Mouse (Mus musculus): ENCODE data around the gene Hinfp. TPM values are rescaled to one million over a fixed set of nuclear protein-coding genes. Genes with fewer than 3 reads are reported as not detected.

The Hinfp gene
- 10 to 100 TPM; 26.0 to 36.9 TPM for total RNA-seq (2021)
- long read RNA-seq, experiment 1, full-length matches to known transcripts: 2 of 15 reads
- long read RNA-seq, experiment 1, partial matches to known transcripts: 0 of 15 reads
- long read RNA-seq, experiment 1, other reads (novel, unspliced or antisense): 13 of 15 reads
- long read RNA-seq, experiment 2, full-length matches to known transcripts: 4 of 23 reads
- long read RNA-seq, experiment 2, partial matches to known transcripts: 4 of 23 reads
- long read RNA-seq, experiment 2, other reads (novel, unspliced or antisense): 15 of 23 reads

DNA sequence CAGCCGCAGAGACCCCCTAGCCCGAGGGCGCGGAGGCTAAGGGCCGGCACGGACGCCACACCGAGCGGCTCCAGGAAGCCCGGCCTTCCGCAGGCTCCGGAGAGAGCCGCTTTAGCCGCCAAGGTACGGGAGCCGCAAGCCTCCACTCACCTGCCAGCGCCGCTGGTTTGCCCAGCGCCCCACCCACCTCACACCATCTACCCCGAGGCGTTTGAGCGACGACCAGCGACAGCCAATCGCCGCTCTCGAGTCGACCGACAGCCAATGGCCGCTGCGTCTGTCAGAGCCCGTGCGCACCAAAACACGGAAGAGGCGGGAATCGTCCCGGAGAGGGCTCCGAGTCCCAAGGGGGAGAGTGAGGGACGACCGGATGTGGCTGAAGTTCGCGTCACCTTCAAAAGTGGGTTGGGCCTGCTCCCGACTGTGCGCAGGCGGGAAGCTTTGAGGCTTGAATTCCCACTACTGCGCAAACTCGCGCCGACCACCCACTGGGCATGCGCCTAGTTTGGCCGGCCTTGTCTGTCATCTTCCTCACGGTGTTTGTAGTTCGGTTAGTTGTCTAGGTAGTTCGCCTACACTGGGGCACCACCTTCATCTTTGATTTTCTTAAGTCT is at the start of gene Hinfp:
Gene Hinfp (minus strand): TSS at position 206 of the 614 bp plus-strand sequence.
- peak; percentile 97 to 99 for DNase-seq (ENCODE audit: low spot score in 2 of 2)
- peak within 1 kb of the TSS; percentile 100 for H3K4me3 ChIP-seq
- peak within 1 kb of the TSS; percentile 87 for H3K27ac ChIP-seq
- TF ChIP-seq CTCF (conservative IDR thresholded peaks at IDR 0.05): no peak

DNA sequence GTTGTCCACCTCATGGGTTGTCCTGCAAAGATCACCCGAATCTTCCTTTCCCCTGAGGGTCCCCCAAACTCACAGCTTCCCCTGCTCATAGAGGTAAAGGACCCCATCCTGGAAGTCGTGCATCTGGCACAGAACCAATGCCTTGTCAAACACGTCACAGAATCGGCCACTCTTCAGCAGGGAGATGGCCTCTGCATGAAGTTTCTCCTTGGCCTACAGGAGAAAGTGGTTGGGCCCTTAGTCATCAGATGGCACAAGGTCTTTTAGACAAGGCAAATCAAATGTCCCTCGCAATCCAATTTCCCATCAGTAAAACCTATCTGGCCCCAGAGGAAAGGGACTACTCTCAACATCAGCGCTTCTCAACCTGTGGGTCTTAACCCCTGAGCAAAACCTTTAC is 47.7 kb upstream of the Hinfp start:
- Histone ChIP-seq H3K4me3 (no peak overlapping the region), H3K27ac (no peak overlapping the region)
- TF ChIP-seq CTCF (conservative IDR thresholded peaks at IDR 0.05): no peak
- no peak for DNase-seq (ENCODE audit: low spot score in 2 of 2)

DNA sequence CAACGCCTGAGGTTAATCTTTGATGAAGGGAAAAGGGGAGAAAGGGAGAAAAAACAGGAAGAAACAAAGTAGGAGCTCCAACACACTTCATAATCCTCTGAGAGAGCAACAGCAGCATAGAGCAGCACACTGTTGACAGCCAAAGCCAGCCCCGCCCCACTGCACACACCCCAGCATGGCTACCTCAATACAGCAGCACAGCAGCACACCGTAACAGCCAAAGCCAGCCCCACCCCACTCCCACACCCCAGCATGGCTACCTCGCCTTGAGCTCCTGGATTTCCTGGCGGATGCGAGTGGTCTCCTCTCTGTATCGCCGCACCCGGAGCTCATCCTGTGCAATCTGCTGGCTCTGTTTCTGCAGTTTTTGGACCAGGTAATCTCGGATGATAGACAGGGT is 46.9 kb upstream of the Hinfp start:
- no peak overlapping the region for H3K27ac ChIP-seq
- no peak for TF ChIP-seq CTCF (conservative IDR thresholded peaks at IDR 0.05)
- no peak for DNase-seq (ENCODE audit: low spot score in 2 of 2)
- H3K4me3 ChIP-seq: no peak overlapping the region

DNA sequence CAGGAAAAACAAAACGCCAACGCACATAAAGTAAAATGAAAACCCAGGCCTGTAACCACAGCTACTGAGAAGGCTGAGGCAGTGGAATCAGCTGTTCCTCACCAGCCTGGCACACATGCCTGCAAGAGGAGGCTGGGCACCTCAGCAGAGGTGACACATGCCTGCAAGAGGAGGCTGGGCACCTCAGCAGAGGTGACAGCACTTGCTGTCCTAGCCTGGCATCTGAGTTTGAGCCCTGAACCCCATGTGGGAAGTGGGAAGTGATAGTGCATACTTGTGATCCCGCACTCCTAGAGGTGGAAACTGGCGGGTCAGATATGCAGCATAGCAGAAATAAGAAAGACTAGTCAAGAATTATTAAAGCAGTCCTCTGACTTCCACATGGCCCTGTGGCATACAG is 45.9 kb upstream of the Hinfp start:
- DNase-seq (ENCODE audit: low spot score in 2 of 2): no peak
- Histone ChIP-seq H3K4me3 (no peak overlapping the region), H3K27ac (peak overlapping the region; percentile 72; the same call in 1 of the 2 replicates)
- no peak for TF ChIP-seq CTCF (conservative IDR thresholded peaks at IDR 0.05)

DNA sequence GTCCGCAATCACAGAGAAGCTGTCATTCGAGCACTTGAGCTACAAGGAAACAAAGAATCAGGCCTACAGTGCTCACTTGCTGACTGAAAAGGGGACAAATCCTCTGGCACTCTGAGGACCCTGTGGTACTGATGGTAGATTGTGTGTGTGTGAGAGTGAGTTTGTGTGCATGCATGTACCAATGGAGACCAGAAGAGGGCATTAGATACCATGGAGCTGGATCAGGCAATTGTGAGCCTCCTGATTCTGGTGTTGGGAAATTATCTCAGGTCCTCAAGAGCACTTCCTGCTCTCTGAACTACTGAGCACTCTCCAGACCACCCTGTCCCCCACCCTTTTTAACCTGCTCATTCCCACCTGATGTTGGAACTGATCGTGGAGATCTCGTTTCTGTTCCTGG is 43.1 kb upstream of the Hinfp start:
- no peak for DNase-seq (ENCODE audit: low spot score in 2 of 2)
- 0 out of 2 replicates have a peak overlapping the region, but pooled peaks have one; percentile 28 for H3K27ac ChIP-seq
- H3K4me3 ChIP-seq: no peak overlapping the region
- peak; percentile 49 for TF ChIP-seq CTCF (conservative IDR thresholded peaks at IDR 0.05)

DNA sequence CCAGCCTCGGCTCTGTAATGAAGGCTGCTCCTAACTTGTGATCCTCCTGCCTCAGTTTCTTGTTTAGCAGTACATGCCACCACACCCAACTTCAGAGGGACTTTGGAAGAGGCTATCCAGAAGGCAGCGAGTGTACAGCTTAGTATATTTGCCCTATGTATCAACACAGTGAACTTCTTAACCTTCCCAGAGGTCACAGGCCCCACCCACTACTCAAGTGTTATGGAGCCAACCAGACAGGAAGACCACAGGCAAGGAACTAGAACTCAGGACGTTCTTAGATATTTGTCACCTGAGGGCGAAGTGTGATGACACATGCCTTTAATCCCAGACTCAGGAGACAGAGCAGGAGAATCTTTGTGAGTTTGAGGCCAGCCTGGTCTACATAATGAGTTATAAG is 42.1 kb upstream of the Hinfp start:
- no peak overlapping the region for H3K4me3 ChIP-seq

DNA sequence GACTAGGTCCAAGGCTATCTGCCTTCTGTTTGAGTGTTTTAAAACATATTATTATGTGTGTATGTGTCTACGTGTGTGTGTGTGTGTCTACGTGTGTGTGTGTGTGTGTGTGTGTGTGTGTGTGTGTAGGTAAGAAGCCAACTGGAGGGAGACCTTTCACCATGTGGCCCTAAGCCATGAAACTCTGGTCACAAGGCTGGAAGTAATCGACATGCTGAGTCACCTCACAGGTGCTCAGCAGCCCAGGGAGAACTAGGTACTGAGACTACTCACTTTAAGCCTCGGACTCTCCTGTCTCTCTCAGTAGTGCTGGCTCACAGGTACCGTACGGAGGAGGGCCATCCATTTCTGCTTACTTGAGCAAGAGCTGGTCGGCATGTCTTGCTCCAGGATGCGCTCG is 41.7 kb upstream of the Hinfp start:
- H3K4me3 ChIP-seq: no peak overlapping the region
- no peak for DNase-seq (ENCODE audit: low spot score in 2 of 2)
- no peak for TF ChIP-seq CTCF (conservative IDR thresholded peaks at IDR 0.05)
- no peak overlapping the region for H3K27ac ChIP-seq

More for the DNA sequence above, 42.1 kb upstream of the Hinfp start:
- DNase-seq (ENCODE audit: low spot score in 2 of 2): no peak
- no peak for TF ChIP-seq CTCF (conservative IDR thresholded peaks at IDR 0.05)
- 0 out of 2 replicates have a peak overlapping the region, but pooled peaks have one; percentile 28 for H3K27ac ChIP-seq

DNA sequence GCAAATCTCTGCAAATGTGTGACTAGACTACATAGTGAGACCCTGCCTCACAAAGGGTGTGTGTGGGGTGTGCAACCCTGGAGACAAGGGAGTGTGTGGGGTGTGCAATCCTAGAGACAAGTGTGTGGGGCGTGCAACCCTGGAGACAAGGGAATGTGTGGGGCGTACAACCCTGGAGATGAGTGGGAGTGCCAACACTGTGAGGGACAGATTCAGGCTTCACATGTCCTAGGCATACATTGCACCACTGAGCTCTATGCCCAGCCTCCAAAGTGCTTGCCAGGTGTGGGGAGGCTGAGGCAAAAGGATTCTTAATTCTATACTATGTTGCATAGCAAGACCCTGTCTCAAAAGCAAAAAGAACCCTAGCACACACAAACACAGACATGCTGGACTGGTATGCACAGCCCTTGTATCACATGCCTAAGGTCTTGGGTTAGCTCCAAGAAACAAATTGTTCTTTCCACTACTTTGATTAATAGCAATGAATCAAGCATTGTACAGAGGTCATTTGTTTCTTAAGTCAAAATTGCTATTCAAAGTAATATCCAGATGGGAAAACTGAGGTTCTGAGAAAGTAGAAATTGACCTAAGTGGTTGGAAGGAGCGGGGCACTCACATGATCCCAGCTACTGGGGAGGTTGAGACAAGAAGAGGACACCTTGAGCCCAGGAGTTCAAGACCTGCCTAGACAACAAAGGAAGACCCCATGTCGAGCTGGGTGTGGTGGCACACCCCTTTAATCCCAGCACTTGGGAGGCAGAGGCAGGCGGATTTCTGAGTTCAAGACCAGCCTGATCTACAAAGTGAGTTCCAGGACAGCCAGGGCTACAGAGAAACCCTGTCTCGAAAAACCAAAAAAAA is 40.3 kb upstream of the Hinfp start:
- no peak for TF ChIP-seq CTCF (conservative IDR thresholded peaks at IDR 0.05)
- H3K4me3 ChIP-seq: no peak overlapping the region
- peak; percentile 23 to 25 for DNase-seq (ENCODE audit: low spot score in 2 of 2)
- H3K27ac ChIP-seq: peak overlapping the region; percentile 84

DNA sequence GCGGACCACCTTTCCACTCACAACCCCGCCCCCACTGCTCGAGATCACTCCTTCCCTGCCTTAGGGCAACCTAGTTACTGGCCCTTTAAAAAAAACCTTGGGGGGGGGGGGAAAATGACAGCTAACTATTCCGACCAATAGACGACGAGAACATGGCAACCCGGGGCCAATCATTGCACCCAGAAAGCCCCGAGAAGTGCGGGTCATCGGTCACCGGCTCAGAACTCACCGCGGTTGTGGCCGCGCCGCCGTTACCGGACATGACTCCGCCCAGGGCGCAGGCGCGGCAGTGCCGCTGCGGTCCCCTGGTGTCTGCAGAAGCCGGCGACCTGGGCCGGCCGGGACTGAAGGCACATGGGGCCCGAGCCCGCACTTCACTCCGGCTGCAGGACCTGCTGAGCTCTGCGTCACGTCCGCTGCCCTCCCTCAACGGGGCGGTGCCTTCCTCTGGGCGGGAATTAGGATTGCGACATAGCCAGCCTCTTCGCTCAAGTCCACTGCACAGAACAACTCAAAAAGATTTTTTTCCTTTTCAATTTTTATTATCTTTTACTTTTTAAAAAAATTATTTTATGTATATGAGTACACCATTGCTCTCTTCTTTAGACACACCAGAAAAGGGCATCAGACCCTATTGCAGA is 38.4 kb upstream of the Hinfp start, which contains the start of gene Hmbs:
Gene Hmbs (minus strand): TSS at position 448 of the 641 bp plus-strand sequence.
- Histone ChIP-seq H3K27ac (peak within 1 kb of the TSS; percentile 100), H3K4me3 (peak within 1 kb of the TSS; percentile 98)
- DNase-seq (ENCODE audit: low spot score in 2 of 2): peak; percentile 88 to 91
- no peak for TF ChIP-seq CTCF (conservative IDR thresholded peaks at IDR 0.05)

DNA sequence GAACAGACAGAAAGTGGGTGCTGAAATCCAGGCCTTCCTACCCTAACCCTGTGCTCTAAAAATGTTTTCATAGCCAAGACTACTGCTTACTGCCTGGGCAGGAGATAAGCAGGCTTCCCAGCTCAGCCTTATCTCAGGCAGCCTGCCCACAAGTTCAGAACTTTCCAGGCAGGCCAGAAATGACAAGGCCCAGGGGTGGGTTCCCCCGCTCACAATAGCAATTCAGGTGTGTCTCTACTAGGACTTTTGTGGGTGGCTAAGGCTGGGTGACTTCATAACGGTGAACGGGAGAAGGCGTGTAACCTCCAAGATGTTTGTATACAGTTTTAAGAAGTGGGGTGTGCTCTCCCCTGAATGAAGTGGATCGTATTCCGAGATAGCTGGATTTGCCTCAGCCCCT is 37.8 kb upstream of the Hinfp start:
- peak overlapping the region; percentile 100 for H3K27ac ChIP-seq

DNA sequence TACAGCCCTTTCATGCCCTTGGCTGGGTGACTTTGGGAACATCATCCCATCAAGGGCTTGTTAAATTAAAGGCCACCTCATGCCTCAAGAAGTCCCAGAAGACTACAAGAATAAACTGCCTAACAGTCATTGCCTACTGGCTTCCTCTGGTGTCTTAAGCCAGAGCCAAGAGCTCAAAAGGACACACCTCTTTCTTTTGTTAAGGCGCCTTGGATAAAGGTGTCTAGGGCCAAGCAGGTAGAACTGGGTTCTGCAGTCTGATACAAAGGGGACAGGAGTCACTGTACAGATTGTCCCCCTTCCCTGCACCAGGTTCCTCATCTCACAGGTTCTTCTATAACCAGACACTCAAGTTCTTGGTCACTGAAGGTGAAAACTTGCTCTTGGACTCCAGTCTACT is 37.1 kb upstream of the Hinfp start:
- TF ChIP-seq CTCF (conservative IDR thresholded peaks at IDR 0.05): no peak
- no peak overlapping the region; the same call in 1 of the 2 replicates for H3K4me3 ChIP-seq
- peak overlapping the region; percentile 100; the same call in 1 of the 2 replicates for H3K27ac ChIP-seq
- DNase-seq (ENCODE audit: low spot score in 2 of 2): no peak

More for the DNA sequence above, 37.8 kb upstream of the Hinfp start:
- TF ChIP-seq CTCF (conservative IDR thresholded peaks at IDR 0.05): no peak
- peak overlapping the region; percentile 98 for H3K4me3 ChIP-seq
- DNase-seq (ENCODE audit: low spot score in 2 of 2): no peak

DNA sequence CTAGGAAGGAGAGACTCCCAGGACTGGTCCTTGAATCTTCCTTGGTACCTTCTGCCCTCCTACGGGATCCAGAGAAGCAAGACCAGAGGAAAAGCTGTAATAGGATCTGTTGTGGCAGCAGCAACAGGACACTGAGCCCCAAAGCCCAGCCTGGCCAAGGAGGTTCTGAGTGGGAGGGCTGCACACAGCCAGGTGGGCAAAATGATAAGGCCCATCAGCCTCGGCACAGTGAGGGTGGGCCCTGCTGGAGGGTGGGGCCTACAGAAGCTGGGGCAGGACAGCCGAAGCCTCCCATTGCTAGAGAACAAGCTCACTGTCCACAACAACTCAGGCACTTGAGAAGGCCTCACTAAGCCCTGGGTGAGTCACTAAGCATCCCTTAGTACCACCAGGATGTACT is 36.7 kb upstream of the Hinfp start:
- TF ChIP-seq CTCF (conservative IDR thresholded peaks at IDR 0.05): no peak
- H3K27ac ChIP-seq: no peak overlapping the region
- no peak for DNase-seq (ENCODE audit: low spot score in 2 of 2)
- no peak overlapping the region for H3K4me3 ChIP-seq
